Mouse (Mus musculus) gastrocnemius, postnatal 10 days (tissue): ENCODE results near the gene Angptl8. TPM values are rescaled to one million over a fixed set of nuclear protein-coding genes. Genes with fewer than 3 reads are reported as not detected.
"Not testable (repeated sequence)": the region's sequence is repeated elsewhere in the genome, so short reads cannot be mapped to it uniquely, and the experiment has no call there.

ENCODE experiments used
- DNase-seq: peaks from one replicate; pipeline ENCODE4 v3.0.0; 2021; ENCODE audit warnings: mixed read lengths
- long read RNA-seq, 2 experiments: library from polyadenylated mRNA; stranded (forward); transcript quantifications; one replicate each; pipeline ENCODE4 v2.0.0; 2021
- total RNA-seq, 2 experiments: library from RNA; stranded (reverse); gene quantifications; 2 replicates each; pipeline ENCODE4 v1.2.3; 2021

The Angptl8 gene
- under 1 TPM in 1 of 2 experiments, not detected in 1; 0.43 TPM for total RNA-seq
- long read RNA-seq, experiment 1, result 0 reads
- long read RNA-seq, experiment 2, partial matches to known transcripts, result 0 of 1 reads
- long read RNA-seq, experiment 2, other reads (novel, unspliced or antisense), result 1 of 1 reads

DNA sequence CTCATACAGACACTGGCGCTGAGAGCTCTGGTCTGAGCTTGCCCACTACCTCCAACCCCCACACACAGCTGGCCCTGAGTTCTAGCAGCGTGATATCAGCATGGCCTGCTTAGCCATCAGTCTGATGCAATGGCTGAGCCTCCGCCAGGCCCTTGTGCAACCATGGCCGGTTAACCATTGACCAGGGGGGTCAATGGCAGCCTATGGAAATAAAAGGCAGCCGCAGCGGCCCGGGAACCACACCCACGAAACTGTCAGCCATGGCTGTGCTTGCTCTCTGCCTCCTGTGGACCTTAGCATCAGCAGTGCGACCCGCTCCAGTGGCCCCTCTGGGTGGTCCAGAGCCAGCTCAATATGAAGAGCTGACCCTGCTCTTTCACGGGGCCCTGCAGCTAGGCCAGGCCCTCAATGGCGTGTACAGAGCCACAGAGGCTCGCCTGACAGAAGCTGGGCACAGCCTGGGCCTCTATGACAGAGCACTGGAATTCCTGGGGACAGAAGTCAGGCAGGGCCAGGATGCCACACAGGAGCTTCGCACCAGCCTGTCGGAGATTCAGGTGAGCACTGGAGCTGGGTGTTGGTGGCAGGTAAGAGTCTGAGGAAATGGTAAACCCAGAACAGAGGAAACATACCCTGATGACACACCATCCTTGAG, at the start of gene Angptl8:
TSS of gene Angptl8 (plus strand) at position 253 of the 655 bp plus-strand sequence.
- DNase-seq, result no peak

DNA sequence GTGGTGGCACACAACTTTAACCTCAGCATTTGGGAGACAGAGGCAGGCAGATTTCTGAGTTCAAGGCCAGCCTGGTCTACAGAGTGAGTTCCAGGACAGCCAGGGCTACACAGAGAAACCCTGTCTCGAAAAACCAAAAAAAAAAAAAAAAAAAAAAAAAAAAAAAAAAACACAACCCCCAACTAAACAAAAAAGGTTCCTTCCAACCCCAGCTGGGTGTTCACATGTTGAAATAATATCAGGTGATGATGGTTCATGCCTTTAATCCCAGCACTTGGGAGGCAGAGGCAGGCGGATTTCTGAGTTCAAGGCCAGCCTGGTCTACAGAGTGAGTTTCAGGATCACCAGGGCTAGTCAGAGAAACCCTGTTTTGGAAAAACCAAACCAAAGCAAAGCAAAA, 49.0 kb upstream of the Angptl8 start:
- not testable (repeated sequence) for DNase-seq

DNA sequence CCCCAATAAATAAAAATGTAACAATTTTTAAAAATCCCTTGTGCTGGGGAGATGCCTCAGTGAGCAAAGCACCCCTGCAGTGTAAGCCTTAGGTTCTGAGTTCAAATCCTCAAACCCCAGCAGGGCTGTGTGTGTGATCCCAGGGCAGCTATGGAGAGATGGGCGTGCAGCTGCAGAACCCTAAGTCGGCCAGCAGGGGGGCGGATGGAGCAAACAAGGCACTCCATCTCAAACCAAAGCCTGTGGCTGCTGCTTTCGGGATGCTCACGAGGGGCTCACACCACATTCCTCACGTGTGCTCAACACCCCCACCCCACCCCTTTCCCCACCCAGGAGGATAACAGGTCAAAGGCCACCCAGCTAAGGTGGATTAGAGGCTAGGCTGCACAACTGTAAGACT, 48.4 kb upstream of the Angptl8 start:
- peak; percentile 75 for DNase-seq

DNA sequence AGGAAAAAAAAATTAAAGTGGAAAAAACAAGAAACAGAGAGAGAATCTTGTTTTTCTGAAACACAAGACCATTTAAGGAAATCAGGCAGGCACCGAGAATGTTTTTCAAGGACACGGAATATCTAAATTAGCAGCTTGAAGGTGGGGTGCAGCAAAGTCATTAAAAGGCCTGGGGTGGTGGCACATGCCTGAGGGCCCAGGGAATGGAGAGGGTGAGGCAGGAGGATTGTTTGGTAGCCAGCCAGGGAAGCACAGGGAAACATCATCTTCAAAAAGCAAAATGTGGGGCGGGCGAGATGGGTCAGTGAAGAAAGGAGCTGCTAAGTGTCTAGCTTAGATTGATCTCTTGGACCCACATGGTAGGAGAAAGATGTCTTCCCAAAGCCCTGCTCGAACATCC, 47.7 kb upstream of the Angptl8 start:
- no peak for DNase-seq

DNA sequence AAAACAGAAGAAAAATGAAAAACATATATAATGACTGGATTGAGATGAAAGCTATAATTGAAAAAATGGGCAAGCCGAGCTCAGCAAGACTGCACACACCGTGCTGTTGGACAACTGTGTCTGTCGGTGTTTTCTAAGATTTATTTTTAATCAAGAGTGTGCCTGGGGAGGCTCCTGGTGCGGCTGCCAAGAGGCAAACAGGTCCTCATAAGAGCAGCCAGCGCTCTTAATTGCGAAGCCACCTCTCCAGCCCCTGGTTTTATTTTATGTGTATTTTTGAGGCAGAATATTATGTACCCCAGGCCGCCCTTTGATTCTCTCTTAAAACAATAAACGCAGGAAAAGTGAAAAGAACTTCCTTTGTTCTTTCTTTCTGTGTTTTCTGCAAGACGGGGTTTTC, 47.1 kb upstream of the Angptl8 start:
- no peak for DNase-seq

DNA sequence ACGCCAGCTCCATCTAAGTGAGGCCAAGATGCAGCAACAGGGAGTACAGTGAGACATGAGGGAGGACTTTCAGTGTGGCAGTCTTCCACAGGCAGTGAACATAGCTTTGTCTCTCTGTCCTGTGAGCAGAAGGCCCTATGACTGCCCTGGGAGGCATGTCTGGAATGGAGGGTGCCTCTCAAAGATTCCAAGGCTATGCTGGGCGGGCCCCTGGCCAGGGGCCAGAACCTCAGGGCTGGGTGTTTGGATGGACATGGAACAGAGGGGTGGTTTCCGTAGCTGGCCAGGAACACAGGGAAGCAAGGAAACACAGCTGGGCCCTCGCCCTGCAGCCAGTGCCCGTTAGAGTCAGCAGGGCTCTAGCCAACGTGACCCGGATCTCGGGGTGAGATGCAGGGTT, 43.4 kb upstream of the Angptl8 start:
- DNase-seq, result peak; percentile 67

DNA sequence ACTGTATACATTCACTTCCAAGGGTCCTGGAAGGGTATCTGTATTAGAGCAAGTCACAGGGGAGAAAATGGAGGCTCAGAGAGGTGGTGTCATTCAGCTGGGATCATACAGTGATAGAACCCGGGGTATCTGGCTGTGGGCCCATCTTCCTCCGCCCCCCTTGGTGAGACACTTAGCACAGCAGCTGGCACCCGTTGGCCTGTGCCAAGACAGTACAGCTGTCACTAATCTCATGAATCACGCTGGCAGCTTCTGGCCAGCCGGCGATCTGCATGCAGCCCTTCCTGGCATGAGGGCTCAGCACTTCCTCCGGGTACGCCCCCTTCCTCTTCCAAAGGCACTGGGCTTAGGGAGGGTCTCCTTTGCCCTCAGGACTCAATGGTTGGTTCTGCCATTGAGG, 42.7 kb upstream of the Angptl8 start:
- peak; percentile 73 for DNase-seq

DNA sequence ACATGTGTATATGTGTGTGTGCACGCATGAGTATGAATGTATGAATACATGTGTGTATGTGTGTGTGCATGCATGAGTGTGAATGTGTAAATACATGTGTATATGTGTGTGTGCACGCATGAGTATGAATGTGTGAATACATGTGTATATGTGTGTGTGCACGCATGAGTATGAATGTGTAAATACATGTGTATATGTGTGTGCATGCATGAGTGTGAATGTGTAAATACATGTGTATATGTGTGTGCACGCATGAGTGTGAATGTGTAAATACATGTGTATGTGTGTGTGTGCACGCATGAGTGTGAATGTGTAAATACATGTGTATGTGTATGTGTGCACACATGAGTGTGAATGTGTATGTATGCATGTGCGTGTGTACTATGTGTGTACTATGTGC, 41.8 kb upstream of the Angptl8 start:
- DNase-seq, result not testable (repeated sequence)

DNA sequence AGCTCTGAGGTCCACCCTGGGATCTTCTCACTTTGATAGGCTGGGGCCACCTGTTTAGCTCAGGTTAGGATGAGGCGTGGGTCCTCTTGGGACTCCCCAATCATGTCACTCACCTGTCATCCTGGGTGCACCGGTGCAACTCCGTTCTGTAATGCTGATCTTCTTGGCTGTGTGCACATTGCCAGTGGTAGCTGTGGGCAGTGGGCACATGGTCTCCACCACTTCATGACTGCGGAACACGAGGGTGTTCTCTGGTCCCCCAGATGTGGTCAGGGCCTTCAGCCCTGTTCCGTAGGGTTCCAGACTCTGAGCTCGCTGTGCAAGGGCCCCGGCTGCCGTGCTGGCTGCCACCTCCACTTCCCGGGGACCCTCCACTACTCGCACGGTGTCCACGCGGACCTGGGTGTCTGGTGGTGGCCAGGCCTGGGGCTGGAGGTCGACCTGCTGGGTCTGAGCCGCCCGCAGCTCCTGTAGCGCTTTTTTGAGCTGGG, 40.9 kb upstream of the Angptl8 start:
- no peak for DNase-seq

DNA sequence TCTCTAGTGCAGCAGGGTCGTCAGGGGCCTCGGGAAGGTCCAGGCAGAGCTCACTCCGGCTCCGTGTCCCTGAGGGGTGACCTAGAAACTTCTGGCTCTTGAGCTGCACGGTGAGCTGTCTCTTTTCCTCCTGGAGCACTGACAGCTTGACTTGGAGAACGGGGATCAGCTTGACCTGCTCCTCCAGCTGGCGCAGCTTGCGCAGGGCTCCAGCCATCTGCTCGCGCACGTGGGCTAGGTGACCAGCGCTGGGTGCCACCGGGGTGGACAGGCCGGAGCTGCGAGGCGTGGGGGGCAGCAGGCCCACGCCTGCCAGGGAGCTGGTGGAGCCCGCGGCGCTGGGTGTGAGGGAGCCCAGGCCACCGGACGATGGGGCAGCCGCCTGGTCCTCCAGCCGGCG, 40.4 kb upstream of the Angptl8 start:
- DNase-seq, result no peak

DNA sequence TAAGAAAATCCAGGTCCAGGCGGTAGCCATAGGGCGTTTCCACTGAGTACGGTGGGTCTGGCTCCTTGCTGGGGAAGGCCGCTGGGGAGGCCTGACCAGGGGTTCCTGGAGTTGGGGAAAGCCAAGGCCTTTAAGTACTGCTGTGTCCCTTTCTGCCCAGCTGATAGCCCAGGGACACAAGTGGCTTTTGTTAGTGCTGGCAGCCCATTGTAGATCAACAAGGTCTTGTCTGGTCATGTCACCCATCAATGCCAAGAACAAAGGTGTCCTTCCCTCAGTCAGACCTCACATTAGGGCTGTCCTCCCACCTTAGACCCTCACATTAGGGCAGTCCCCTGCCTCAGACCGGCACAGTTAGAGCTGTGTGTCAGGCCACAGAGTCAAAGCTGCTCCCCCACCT, 39.7 kb upstream of the Angptl8 start:
- DNase-seq, result no peak

DNA sequence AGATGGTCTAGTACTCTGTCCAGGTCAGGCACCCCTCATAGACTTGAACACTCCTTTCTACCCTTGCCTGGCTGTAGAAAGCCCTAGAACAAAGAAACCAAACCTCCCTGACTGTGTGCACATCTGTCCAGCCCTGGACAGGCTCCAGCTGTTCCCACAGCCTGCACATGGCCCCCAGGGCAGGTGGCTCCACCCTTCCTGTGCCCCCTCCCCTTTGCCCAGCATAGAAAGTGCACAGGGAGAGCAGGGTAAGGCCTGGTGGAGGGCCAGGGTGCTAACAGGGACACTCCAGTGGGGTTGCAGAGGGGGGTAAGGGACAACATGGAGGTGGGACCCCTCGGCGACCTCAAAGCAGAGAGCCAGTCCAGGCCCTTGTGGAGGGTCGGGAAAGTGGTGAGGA, 39.1 kb upstream of the Angptl8 start:
- no peak for DNase-seq

DNA sequence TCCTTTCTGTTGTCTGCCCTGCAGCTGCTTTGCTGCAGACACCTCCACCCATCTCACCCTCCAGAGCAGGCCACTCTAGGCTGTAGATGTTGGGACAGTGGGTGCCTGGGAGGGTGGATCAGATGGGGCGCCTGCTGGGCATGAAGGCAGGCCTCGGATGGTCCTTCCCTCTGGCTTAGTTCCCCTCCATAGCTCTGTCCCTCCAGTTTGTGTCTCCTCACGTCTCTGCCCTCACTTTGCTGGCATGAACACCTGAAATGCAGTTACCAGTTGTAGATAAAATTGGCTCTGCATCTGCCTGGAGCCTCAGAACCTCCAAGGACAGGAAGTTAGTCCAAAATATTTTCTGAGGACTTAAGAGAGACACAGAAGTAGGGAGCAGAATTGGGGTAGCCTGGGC, 38.4 kb upstream of the Angptl8 start:
- DNase-seq, result no peak

DNA sequence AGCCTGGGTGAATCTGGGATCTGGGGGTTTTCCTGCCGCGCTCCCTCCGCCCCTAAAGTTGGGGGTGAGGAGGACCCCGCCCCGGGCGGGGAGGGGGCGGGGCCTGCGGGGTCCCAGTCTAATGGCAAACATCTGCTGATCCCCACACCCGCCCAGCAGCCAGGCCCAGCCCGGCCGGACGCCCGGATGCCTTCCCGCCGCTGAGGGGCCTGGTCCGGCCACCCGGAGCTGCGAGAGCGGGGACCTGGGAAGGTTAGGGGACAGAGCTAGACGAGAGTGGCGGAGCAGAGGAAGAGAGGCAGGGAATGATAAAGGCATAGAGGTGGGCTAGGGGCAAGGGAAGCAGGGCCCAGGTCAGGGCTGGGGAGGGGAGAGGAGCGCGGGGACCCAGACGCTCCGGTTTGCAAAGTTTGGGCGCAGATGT, 37.4 kb upstream of the Angptl8 start:
- peak; percentile 82 for DNase-seq

DNA sequence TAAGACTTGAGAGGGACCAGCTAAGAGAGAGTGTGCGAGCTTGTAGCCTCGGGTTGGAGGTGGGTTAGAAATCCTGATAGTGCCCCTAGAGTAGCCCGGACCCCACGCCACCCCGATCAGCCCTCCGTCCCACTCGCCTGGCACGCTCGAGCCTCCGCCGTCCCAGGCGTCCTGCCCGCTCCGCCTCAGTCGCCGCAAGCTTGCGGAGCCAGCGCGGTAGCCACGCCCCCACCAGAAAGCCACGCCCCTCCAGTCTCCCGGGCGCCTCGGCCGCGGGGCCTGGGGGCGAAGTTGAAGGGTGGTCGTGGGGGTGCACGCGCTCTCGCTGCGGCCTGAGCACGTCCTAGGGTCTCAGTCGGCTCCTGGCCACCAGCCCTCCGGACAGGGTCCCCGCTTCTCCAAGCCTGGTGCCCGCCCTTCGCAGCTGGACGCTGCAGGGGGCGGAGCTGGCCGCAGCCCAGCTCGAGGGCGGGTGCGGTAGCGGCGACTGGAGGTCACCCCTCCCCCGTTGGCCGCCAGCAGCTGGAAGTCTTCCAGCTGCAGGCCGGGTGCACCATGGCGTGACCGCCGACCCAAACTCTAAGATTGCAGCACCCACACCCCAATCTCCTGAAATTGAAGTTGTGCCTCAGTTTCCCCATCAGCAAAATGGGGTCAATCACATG, 36.8 kb upstream of the Angptl8 start, which contains the start of gene Kank2:
TSS of gene Kank2 (minus strand) at position 400 of the 665 bp plus-strand sequence.
- peak; percentile 96 for DNase-seq

DNA sequence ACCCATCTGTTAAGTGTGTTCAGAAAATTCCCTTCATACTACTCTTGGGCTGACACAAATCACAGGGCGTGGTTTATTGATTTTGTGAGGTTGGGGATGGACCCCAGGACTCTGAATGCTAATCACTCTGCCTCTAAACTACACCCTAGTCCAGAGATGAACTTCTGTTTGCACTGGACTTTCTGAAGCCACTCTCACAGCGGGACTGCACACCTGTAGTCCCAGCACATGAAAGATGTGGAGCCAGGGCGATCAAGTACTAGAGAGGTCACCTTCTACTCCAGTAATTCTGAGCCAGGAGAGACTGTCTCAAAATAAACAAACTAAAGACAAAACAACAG, 36.3 kb upstream of the Angptl8 start:
- DNase-seq, result no peak

DNA sequence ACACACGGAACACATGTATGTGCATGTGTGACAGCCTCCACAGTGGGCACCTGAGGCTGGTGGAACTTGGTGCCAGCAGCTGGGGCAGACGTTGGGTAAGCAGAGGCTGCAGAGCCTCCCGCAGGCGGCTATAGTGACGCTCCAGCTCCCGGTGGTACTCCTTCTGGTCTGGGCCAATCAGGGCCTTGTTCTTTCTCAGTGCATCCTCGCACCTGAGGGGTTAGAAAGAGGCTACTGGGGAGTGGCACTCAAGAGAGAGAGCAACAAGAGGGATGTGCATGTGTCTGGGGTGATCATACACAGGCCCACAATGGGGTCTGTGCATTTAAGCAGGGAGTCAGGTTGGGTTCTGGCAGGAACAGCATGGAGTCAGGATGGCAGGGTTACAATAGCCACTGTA, 34.2 kb upstream of the Angptl8 start:
- no peak for DNase-seq

DNA sequence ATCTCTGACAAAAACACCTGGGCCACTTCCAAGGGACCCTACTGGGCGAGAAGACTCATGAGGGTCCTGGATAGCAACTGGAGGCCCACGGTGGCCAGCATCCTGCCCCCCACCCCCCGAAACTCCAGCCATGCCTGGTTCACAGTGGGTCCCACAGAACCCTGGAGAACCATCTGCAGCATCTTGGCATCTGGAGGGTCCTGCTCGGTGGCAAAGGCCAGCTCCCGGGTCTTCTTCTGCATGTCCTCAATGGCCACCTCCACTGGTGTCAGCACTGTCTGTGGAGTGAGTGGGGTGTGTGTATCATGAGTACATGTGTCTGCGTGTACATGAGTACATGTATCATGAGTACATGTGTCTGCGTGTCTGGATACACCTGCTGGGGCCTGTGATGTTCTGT, 33.7 kb upstream of the Angptl8 start:
- no peak for DNase-seq

DNA sequence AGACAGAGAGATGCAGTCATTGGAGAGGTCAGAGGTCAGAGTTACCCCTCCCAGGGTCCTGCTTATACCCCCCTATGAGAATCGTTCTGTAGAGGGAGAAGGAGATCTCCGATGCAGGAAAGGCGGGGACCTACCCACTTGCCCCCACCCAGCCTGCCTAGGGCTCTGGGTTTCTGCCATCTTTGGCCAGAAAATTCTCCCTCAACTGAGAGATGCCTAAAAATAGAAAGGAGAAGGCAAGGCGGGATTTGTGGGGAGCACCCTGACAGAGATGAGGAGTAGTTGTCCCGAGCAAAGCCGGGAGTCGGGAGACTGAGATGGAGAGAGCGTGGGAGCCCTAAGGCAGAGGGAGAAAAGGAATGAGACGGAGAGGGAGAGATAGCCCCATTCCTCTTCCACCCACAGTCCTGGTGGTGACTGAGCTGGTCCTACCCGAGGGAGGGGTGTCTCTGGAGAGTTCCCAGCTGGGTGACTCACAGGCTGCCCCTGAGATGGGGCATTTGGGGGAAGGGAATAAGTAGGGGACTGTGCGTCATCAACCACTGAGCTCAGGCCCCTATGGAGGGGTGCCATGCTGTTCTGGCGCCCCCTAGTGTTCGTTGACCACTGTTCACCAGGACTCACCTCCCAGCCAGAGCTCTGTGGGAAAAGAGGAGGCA, 31.2 kb upstream of the Angptl8 start:
- DNase-seq, result peak; percentile 92

DNA sequence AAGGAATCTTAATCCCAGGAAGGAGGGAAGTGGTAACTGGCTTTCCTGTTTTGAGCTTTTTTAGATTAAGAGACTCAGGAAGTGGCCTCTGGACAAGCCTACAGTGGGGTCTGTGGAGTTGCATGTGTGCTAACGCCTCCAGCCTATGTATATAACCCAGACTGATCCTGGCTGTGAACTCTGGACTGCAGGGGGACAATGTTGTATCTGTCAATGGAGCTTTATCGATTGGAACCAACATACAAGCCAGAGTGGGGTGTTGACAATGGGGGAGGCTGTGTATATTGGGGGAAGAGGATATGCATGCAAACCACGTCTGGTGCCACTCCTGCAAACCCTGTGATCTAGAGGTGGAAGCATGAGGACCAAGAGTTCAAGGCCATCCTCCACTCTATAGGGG, 28.9 kb upstream of the Angptl8 start:
- DNase-seq, result no peak

DNA sequence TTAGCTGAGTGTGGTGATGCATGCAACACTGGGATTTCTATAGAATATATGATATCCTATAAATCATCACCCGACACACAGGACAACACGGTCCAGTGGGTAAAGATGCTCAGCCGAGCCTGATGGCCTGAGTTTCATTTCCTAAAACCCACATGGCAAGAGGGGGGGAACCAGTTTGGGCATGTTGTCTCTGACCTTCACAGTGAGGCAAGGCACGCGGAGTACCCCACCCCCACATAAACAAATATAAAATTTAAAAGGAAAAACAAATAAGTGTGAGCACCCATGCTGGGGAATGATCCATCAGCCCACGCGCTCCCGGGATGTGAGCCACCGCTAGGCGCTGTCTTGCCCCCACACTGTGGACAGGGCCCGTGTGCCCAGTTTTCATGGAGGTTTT, 28.3 kb upstream of the Angptl8 start:
- no peak for DNase-seq

DNA sequence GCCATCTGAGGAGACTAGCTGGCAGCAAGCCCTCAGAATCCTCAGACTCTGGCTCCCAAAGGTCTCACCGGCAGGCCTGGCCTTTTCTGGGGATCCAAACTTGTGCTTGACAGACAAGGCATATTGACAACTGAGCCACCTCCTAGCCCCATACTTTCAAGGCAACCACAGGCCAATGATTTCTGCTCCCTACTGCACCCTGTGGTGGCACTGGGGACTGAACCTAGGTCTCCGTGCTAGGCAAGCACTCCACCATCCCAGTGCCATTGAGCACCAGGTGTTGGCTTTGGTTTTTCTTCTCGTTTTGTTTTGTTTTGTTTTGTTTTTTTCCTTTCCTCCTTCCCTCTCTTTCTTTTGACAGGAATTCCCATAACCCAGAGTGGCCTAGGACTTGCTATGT, 26.7 kb upstream of the Angptl8 start:
- no peak for DNase-seq

DNA sequence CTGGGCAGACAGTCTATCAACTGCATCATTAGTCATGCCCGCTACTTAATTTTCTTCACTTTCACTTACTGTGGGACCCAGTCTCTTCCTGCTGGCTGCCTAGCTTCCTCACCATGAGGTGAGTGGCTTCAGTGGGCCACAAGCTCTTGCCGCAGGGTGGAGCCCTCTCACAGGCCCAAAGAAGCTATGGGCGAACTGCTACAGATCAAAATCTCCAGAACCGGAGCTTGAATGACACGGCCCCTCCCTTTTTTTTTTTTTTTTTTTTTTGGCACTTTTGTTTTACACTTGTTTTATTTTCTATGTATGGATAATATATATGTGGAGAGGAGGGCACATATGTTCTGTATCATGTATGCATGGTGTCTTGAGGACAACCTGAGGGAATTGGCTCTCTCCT, 24.1 kb upstream of the Angptl8 start:
- no peak for DNase-seq
